Mouse (Mus musculus) stomach, embryonic 16.5 days (tissue): ENCODE results near the gene Gm20521. TPM values are rescaled to one million over a fixed set of nuclear protein-coding genes. Genes with fewer than 3 reads are reported as not detected.
A peak's percentile ranks its signal among the peaks of the same experiment; 100 is the strongest.

Source experiments
- ATAC-seq: fragments of 200-750 bp; cut with Nextera tagmentation; 2 replicates; pipeline ENCODE4 v1.8.0; 2017; ENCODE audit warnings: moderate number of reproducible peaks, moderate TSS enrichment; ENCODE audit not compliant: insufficient read depth, low FRiP score
- H3K27ac ChIP-seq: fragments of 300-500 bp; sonication (generic); 2 replicates; pipeline ENCODE4 v1.5.1; 2014; ENCODE audit warnings: low read length
- H3K27me3 ChIP-seq: fragments of 300-500 bp; sonication (generic); 2 replicates; pipeline ENCODE4 v1.6.1; 2014; ENCODE audit warnings: low read length, control low read depth, mixed read lengths; ENCODE audit not compliant: control insufficient read depth, insufficient read depth
- H3K36me3 ChIP-seq: fragments of 300-500 bp; sonication (generic); 2 replicates; pipeline ENCODE4 v1.6.1; 2014; ENCODE audit warnings: low read length; ENCODE audit not compliant: control insufficient read depth, insufficient read depth
- H3K4me1 ChIP-seq: fragments of 300-500 bp; sonication (generic); 2 replicates; pipeline ENCODE4 v1.6.1; 2014; ENCODE audit warnings: low read length, control low read depth, mixed read lengths; ENCODE audit not compliant: control insufficient read depth, insufficient read depth
- H3K4me2 ChIP-seq: fragments of 300-500 bp; sonication (generic); 2 replicates; pipeline ENCODE4 v1.6.1; 2014; ENCODE audit warnings: low read depth, low read length, mixed read lengths
- H3K4me3 ChIP-seq: fragments of 300-500 bp; sonication (generic); replicated peaks from 2 replicates; pipeline ENCODE4 v1.5.1; 2014; ENCODE audit warnings: mild to moderate bottlenecking, low read length
- H3K9ac ChIP-seq: fragments of 300-500 bp; sonication (generic); 2 replicates; pipeline ENCODE4 v1.6.1; 2014; ENCODE audit warnings: low read length
- H3K9me3 ChIP-seq: fragments of 300-500 bp; sonication (generic); replicated peaks from 2 replicates; pipeline ENCODE4 v1.6.1; 2016; ENCODE audit warnings: low read length, control low read depth; ENCODE audit not compliant: control insufficient read depth
- WGBS: fragments of 180-500 bp; shearing (Covaris S2); extraction: QIAGEN DNeasy Blood & Tissue Kit; methylation state at CpG from one replicate; pipeline ENCODE4 v1.1.7; 2014; 5-methylcytosine and 5-hydroxymethylcytosine counted together
- polyA plus RNA-seq: library from polyadenylated mRNA; unstranded; fragments of >200 nt; fragmentation: Nextera tagmentation; extraction: Ambion mirVana; gene quantifications from 2 replicates; pipeline ENCODE4 v1.2.1, GENCODE M21; 2015

Gm20521 gene
- polyA plus RNA-seq, 1 experiment from 2014 or later = 0.12 TPM

GRCm38 (mm10) chr14:54926401-54927158 is 43.3 kb downstream of the Gm20521 start:
- Histone ChIP-seq H3K27me3 (no peaks in the 10 kb centered on the region), H3K9ac (peak overlapping the region; percentile 94), H3K4me2 (peak overlapping the region; percentile 84), H3K9me3 (no peaks in the 10 kb centered on the region), H3K27ac (peak overlapping the region; percentile 100), H3K4me1 (peaks cover 31% of the 10 kb centered on the region), H3K4me3 (peak overlapping the region; percentile 73), H3K36me3 (no peaks in the 10 kb centered on the region)
- ATAC-seq = peak; percentile 87
- WGBS = under 1% methylated on average over 58 of the region's 58 CpGs

- Histone ChIP-seq H3K4me1 (peaks cover 31% of the 10 kb centered on the region), H3K4me2 (peak overlapping the region; percentile 84), H3K9me3 (no peaks in the 10 kb centered on the region), H3K27ac (peak overlapping the region; percentile 100), H3K4me3 (peak overlapping the region; percentile 73), H3K9ac (peak overlapping the region; percentile 94), H3K36me3 (no peaks in the 10 kb centered on the region), H3K27me3 (no peaks in the 10 kb centered on the region)
- no peak for ATAC-seq
- 17% methylated on average over 7 of the region's 7 CpGs for WGBS
Observed at GRCm38 (mm10) chr14:54927296-54927695, 44.1 kb downstream of the Gm20521 start.

DNA sequence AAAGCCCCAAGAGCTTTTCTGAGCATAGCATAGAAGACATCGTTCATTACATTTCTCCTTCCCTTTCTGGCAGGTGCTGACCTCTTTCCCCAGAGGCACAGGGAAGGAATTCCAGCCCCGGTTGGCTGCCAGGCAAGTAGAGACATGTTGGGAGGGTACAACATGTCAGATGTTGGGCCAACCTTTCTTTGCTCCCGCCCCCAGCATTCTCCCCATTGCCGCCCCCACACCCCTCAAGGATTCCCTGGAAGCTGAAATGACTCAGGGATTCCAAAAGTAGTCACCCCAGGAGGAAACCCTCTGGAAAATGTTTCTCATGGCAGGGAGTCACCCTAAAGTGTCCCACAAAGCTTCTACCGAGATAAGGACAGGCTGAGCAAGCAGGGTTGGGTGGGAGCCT is 46.6 kb downstream of the Gm20521 start:
- Histone ChIP-seq H3K9me3 (no peaks in the 10 kb centered on the region), H3K9ac (no peak overlapping the region), H3K27ac (0 out of 2 replicates have a peak overlapping the region, but pooled peaks have one; percentile 18), H3K4me1 (peaks cover 25% of the 10 kb centered on the region), H3K4me2 (no peak overlapping the region), H3K4me3 (no peak overlapping the region), H3K27me3 (no peaks in the 10 kb centered on the region), H3K36me3 (no peaks in the 10 kb centered on the region)
- 58% methylated on average over 5 of the region's 5 CpGs for WGBS
- no peak for ATAC-seq

GRCm38 (mm10) chr14:54930431-54930830 is 47.2 kb downstream of the Gm20521 start:
- H3K9ac ChIP-seq = no peak overlapping the region
- no peak overlapping the region for H3K27ac ChIP-seq
- H3K36me3 ChIP-seq = no peaks in the 10 kb centered on the region
- ATAC-seq = no peak
- no peaks in the 10 kb centered on the region for H3K27me3 ChIP-seq
- no peaks in the 10 kb centered on the region for H3K9me3 ChIP-seq
- H3K4me2 ChIP-seq = no peak overlapping the region
- peaks cover 25% of the 10 kb centered on the region for H3K4me1 ChIP-seq
- H3K4me3 ChIP-seq = no peak overlapping the region
- 28% methylated on average over 2 of the region's 2 CpGs for WGBS

- H3K4me2 ChIP-seq = no peak within 1 kb of the TSS
- peaks cover 22% of the 10 kb centered on the region for H3K4me1 ChIP-seq
- H3K9me3 ChIP-seq = no peaks in the 10 kb centered on the region
- no peak within 1 kb of the TSS for H3K27ac ChIP-seq
- no peak within 1 kb of the TSS for H3K4me3 ChIP-seq
- 34% methylated on average over 6 of the region's 6 CpGs for WGBS
- no peak within 1 kb of the TSS for H3K9ac ChIP-seq
- H3K27me3 ChIP-seq = no peaks in the 10 kb centered on the region; the same call in 1 of the 2 replicates
- ATAC-seq = 0 out of 2 replicates have a peak, but pooled peaks have one; percentile 30
- no peaks in the 10 kb centered on the region for H3K36me3 ChIP-seq
Observed at GRCm38 (mm10) chr14:54932645-54933150, 49.5 kb downstream of the Gm20521 start, which contains the start of gene Il25. TSS of gene Il25 (plus strand) at chr14:54932695.

DNA sequence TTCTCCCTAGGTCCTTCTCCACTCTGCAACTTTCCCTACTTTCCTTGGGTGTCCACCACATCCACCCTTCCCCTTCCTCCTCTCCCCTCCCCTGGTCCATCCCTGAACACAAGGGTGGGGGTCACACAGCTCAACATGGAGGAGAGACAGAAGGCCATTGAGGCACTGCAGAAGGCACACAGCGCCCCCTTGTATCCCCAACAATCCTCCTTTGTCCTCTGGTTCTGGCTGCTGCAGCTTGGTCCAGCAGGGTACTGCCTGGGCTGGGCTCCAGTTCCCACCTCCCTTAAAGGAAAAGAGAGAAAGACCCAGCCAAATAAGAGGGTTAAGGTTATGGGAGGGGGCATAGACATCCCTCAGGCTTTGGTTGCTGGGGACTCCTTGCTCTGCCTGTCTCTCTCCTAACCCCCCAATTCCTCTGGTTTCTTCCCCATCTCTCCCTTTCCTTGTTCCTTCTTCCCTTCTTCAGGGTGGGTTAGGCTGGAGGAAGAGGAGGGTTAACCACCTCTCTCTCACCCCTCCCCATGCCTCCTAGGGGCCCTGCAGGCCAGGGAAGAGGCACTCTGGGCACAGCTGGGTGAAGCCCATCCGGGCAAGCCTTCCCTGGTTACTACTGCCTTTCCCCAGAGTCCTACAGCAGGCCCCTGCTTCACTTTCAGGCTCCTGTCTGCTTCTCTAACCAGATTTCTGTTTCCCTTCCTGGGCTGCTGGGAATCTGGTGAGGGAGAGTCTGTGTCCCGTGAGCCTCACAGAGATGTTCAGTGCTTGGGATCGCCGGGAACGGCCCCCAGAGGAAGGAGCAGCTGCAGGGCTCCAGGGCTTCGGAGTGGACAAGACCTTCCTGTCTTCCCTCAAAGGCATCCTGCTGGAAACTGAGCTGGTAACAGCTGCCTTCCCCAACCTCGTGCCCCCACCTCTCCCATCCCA is 52.9 kb downstream of the Gm20521 start, which contains the start of gene Cmtm5:
Gene Cmtm5, plus strand, starts transcription at position 358 of the 927 bp plus-strand sequence.
- H3K4me2 ChIP-seq = no peak within 1 kb of the TSS
- H3K9ac ChIP-seq = peak within 1 kb of the TSS; percentile 26; the same call in 1 of the 2 replicates
- ATAC-seq = peak; percentile 38

DNA sequence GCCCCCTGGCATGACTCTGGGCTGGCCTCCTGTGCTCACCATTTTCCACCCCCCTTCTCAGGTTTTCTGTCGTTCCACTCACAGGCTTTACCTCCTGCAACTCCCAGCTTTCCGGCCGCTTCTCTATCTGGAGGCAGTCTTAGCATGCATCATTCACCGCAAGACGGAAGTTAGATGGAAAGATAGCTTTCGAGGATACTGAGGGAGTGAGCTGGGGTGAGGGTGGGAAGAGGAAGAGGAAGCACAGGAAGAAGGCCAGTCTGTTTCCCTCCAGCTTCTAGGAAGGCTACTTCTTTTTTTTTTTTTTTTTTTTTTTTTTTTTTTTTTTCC is 53.6 kb downstream of the Gm20521 start:
- WGBS = 44% methylated on average over 6 of the region's 6 CpGs
- H3K4me1 ChIP-seq = 0 out of 2 replicates have a peak, but pooled peaks cover 6% of the 10 kb centered on the region
- peak overlapping the region; percentile 2; the same call in 1 of the 2 replicates for H3K9ac ChIP-seq
- no peak overlapping the region for H3K4me2 ChIP-seq
- H3K27ac ChIP-seq = 0 out of 2 replicates have a peak overlapping the region, but pooled peaks have one; percentile 36
- ATAC-seq = no peak
- no peak overlapping the region for H3K4me3 ChIP-seq
- H3K9me3 ChIP-seq = no peaks in the 10 kb centered on the region
- H3K36me3 ChIP-seq = no peaks in the 10 kb centered on the region
- H3K27me3 ChIP-seq = no peaks in the 10 kb centered on the region; the same call in 1 of the 2 replicates

More for the DNA sequence above, 52.9 kb downstream of the Gm20521 start, which contains the start of gene Cmtm5:
- H3K4me1 ChIP-seq = 0 out of 2 replicates have a peak, but pooled peaks cover 6% of the 10 kb centered on the region
- H3K27me3 ChIP-seq = no peaks in the 10 kb centered on the region; the same call in 1 of the 2 replicates
- no peaks in the 10 kb centered on the region for H3K36me3 ChIP-seq
- H3K9me3 ChIP-seq = no peaks in the 10 kb centered on the region
- WGBS = 36% methylated on average over 8 of the region's 8 CpGs
- no peak within 1 kb of the TSS for H3K4me3 ChIP-seq
- 0 out of 2 replicates have a peak within 1 kb of the TSS, but pooled peaks have one; percentile 36 for H3K27ac ChIP-seq

DNA sequence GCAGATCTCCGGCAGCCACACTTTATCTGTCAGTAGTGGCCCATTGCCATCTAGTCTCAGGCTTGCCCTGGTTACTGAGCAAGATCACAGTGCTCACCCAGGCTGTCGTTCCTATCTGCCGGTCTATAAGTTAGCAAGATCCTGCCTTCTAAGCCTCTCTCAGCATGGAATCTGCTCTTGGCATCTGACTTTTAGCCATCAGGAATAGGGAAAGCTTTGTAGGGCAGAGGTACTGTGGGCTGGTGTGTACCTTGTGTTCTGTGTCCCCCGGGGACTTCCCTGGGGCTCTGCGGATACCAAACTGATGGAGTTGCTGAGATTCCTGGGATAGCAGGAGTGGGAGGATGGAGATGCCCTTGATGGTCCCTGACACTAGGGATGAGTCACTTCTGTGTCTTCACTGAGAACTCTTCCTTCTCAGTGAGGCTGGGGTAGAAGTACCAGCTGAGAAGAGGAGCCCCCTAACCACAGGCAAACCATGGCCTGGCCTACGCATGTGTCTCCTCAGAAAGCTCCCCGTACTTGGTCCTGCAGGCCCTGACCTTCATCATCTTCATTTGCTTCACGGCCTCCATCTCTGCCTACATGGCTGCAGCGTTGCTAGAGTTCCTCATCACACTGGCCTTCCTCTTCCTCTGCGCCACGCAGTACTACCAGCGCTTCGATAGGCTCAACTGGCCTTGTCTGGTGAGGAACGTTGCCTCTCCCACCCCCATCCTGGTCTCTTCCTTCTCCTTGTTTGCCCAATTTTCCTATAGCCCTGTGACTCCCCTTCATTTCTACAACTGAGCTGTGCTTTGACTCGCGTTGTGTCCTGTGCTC is 54.3 kb downstream of the Gm20521 start:
- no peak overlapping the region for H3K27ac ChIP-seq
- H3K4me3 ChIP-seq = no peak overlapping the region
- no peaks in the 10 kb centered on the region for H3K9me3 ChIP-seq
- WGBS = 90% methylated on average over 16 of the region's 16 CpGs
- H3K4me2 ChIP-seq = no peak overlapping the region
- no peaks in the 10 kb centered on the region; the same call in 1 of the 2 replicates for H3K27me3 ChIP-seq
- no peak overlapping the region for H3K9ac ChIP-seq
- H3K36me3 ChIP-seq = no peaks in the 10 kb centered on the region
- 0 out of 2 replicates have a peak, but pooled peaks cover 6% of the 10 kb centered on the region for H3K4me1 ChIP-seq
- no peak for ATAC-seq
